Mouse (Mus musculus): Measurements from ENCODE around the gene Ccr4. TPM values are rescaled to one million over a fixed set of nuclear protein-coding genes. Genes with fewer than 3 reads are reported as not detected.

The Ccr4 gene
- polyA plus RNA-seq, 1 experiment from 2014 or later = not detected

- WGBS = 85% methylated on average over 2 of the region's 2 CpGs
Observed at GRCm38 (mm10) chr9:114455420-114455819, 49.3 kb downstream of the Ccr4 start.

GRCm38 (mm10) chr9:114452418-114452817 is 52.3 kb downstream of the Ccr4 start:
- Histone ChIP-seq H3K9ac (replicated peaks) (no peak overlapping the region), H3K4me2 (replicated peaks) (no peak overlapping the region), H3K4me3 (no peak overlapping the region), H3K36me3 (no peaks in the 10 kb centered on the region; the same call in 1 of the 2 replicates), H3K27me3 (no peaks in the 10 kb centered on the region), H3K27ac (replicated peaks) (no peak overlapping the region), H3K4me1 (no peaks in the 10 kb centered on the region), H3K9me3 (no peaks in the 10 kb centered on the region)
- ATAC-seq (replicated peaks) = no peak
- 91% methylated on average over 6 of the region's 6 CpGs for WGBS

More at GRCm38 (mm10) chr9:114455420-114455819, 49.3 kb downstream of the Ccr4 start:
- Histone ChIP-seq H3K36me3 (no peaks in the 10 kb centered on the region; the same call in 1 of the 2 replicates), H3K9ac (replicated peaks) (no peak overlapping the region), H3K4me1 (no peaks in the 10 kb centered on the region), H3K27ac (replicated peaks) (no peak overlapping the region), H3K4me2 (replicated peaks) (no peak overlapping the region), H3K4me3 (no peak overlapping the region), H3K9me3 (no peaks in the 10 kb centered on the region), H3K27me3 (no peaks in the 10 kb centered on the region)
- no peak for ATAC-seq (replicated peaks)

GRCm38 (mm10) chr9:114451615-114452014 is 53.1 kb downstream of the Ccr4 start:
- no peaks in the 10 kb centered on the region for H3K36me3 ChIP-seq
- H3K4me3 ChIP-seq = no peak overlapping the region
- ATAC-seq (replicated peaks) = no peak
- H3K27ac ChIP-seq (replicated peaks) = no peak overlapping the region
- H3K4me2 ChIP-seq (replicated peaks) = no peak overlapping the region
- WGBS = 75% methylated on average over 7 of the region's 7 CpGs
- H3K27me3 ChIP-seq = no peaks in the 10 kb centered on the region
- no peaks in the 10 kb centered on the region for H3K9me3 ChIP-seq
- H3K9ac ChIP-seq (replicated peaks) = no peak overlapping the region
- no peaks in the 10 kb centered on the region for H3K4me1 ChIP-seq

GRCm38 (mm10) chr9:114449120-114449754 is 55.5 kb downstream of the Ccr4 start:
- Histone ChIP-seq H3K9ac (replicated peaks) (no peak overlapping the region), H3K9me3 (no peaks in the 10 kb centered on the region), H3K36me3 (no peaks in the 10 kb centered on the region), H3K4me2 (replicated peaks) (no peak overlapping the region), H3K4me3 (no peak overlapping the region), H3K4me1 (no peaks in the 10 kb centered on the region), H3K27me3 (no peaks in the 10 kb centered on the region), H3K27ac (replicated peaks) (no peak overlapping the region)
- no peak for ATAC-seq (replicated peaks)
- 88% methylated on average over 13 of the region's 13 CpGs for WGBS

- H3K27me3 ChIP-seq = no peaks in the 10 kb centered on the region
- WGBS = 86% methylated on average over 5 of the region's 5 CpGs
- no peaks in the 10 kb centered on the region for H3K4me1 ChIP-seq
- no peaks in the 10 kb centered on the region for H3K36me3 ChIP-seq
- no peak overlapping the region for H3K4me3 ChIP-seq
- no peak overlapping the region for H3K9ac ChIP-seq (replicated peaks)
- no peak overlapping the region for H3K27ac ChIP-seq (replicated peaks)
- H3K9me3 ChIP-seq = no peaks in the 10 kb centered on the region
- no peak for ATAC-seq (replicated peaks)
- H3K4me2 ChIP-seq (replicated peaks) = no peak overlapping the region
Observed at GRCm38 (mm10) chr9:114448700-114449099, 56.0 kb downstream of the Ccr4 start.

- ATAC-seq (replicated peaks) = no peak
- H3K4me1 ChIP-seq = no peaks in the 10 kb centered on the region
- H3K4me2 ChIP-seq (replicated peaks) = no peak overlapping the region
- H3K27ac ChIP-seq (replicated peaks) = no peak overlapping the region
- no peaks in the 10 kb centered on the region for H3K27me3 ChIP-seq
- no peaks in the 10 kb centered on the region for H3K9me3 ChIP-seq
- H3K9ac ChIP-seq (replicated peaks) = no peak overlapping the region
- H3K36me3 ChIP-seq = no peaks in the 10 kb centered on the region
- WGBS = 94% methylated on average over 8 of the region's 8 CpGs
- no peak overlapping the region for H3K4me3 ChIP-seq
Observed at GRCm38 (mm10) chr9:114446887-114447286, 57.8 kb downstream of the Ccr4 start.

- H3K9me3 ChIP-seq = no peaks in the 10 kb centered on the region
- H3K36me3 ChIP-seq = no peaks in the 10 kb centered on the region
- H3K4me2 ChIP-seq (replicated peaks) = no peak overlapping the region
- no peak overlapping the region for H3K9ac ChIP-seq (replicated peaks)
- no peaks in the 10 kb centered on the region for H3K4me1 ChIP-seq
- WGBS = 96% methylated on average over 8 of the region's 8 CpGs
- no peak overlapping the region for H3K27ac ChIP-seq (replicated peaks)
- ATAC-seq (replicated peaks) = no peak
- no peaks in the 10 kb centered on the region for H3K27me3 ChIP-seq
- H3K4me3 ChIP-seq = no peak overlapping the region
Observed at GRCm38 (mm10) chr9:114443351-114443750, 61.4 kb downstream of the Ccr4 start.

GRCm38 (mm10) chr9:114442893-114443292 is 61.8 kb downstream of the Ccr4 start:
- H3K9ac ChIP-seq (replicated peaks) = no peak overlapping the region
- no peaks in the 10 kb centered on the region for H3K9me3 ChIP-seq
- no peak for ATAC-seq (replicated peaks)
- H3K4me3 ChIP-seq = no peak overlapping the region
- no peaks in the 10 kb centered on the region for H3K27me3 ChIP-seq
- H3K4me1 ChIP-seq = no peaks in the 10 kb centered on the region
- 87% methylated on average over 9 of the region's 9 CpGs for WGBS
- no peaks in the 10 kb centered on the region for H3K36me3 ChIP-seq
- no peak overlapping the region for H3K27ac ChIP-seq (replicated peaks)
- H3K4me2 ChIP-seq (replicated peaks) = no peak overlapping the region

GRCm38 (mm10) chr9:114442225-114442624 is 62.5 kb downstream of the Ccr4 start:
- H3K36me3 ChIP-seq = no peaks in the 10 kb centered on the region
- WGBS = 94% methylated on average over 9 of the region's 9 CpGs
- H3K4me2 ChIP-seq (replicated peaks) = no peak overlapping the region
- H3K27ac ChIP-seq (replicated peaks) = no peak overlapping the region
- H3K9me3 ChIP-seq = no peaks in the 10 kb centered on the region
- no peak overlapping the region for H3K4me3 ChIP-seq
- H3K9ac ChIP-seq (replicated peaks) = no peak overlapping the region
- ATAC-seq (replicated peaks) = no peak
- no peaks in the 10 kb centered on the region for H3K4me1 ChIP-seq
- H3K27me3 ChIP-seq = no peaks in the 10 kb centered on the region

GRCm38 (mm10) chr9:114440548-114440947 is 64.2 kb downstream of the Ccr4 start:
- ATAC-seq (replicated peaks) = no peak
- Histone ChIP-seq H3K4me2 (replicated peaks) (no peak overlapping the region), H3K27me3 (no peaks in the 10 kb centered on the region), H3K9me3 (peaks cover 5% of the 10 kb centered on the region; the same call in 1 of the 2 replicates), H3K27ac (replicated peaks) (no peak overlapping the region), H3K4me3 (no peak overlapping the region), H3K4me1 (no peaks in the 10 kb centered on the region), H3K36me3 (peaks cover 4% of the 10 kb centered on the region), H3K9ac (replicated peaks) (no peak overlapping the region)
- 89% methylated on average over 10 of the region's 10 CpGs for WGBS

Other genes starting within 250 kb of the Ccr4 start
- gene Bcl2a1c, start 174.8 kb downstream of the Ccr4 start, polyA plus RNA-seq (2015; fragmentation: Nextera tagmentation; extraction: Ambion mirVana) = not detected in 2 replicates
- 19.9 and 20.2 TPM in 2 replicates for gene Crtap, start 114.2 kb downstream of the Ccr4 start, polyA plus RNA-seq (2015; fragmentation: Nextera tagmentation; extraction: Ambion mirVana)
- gene Glb1, start 103.8 kb downstream of the Ccr4 start, polyA plus RNA-seq (2015; fragmentation: Nextera tagmentation; extraction: Ambion mirVana) = 21.6 and 21.9 TPM in 2 replicates
- gene Tmppe, start 103.8 kb downstream of the Ccr4 start, polyA plus RNA-seq (2015; fragmentation: Nextera tagmentation; extraction: Ambion mirVana) = 7.5 and 7.7 TPM in 2 replicates
- gene C130032M10Rik, start 10.8 kb upstream of the Ccr4 start, polyA plus RNA-seq (2015; fragmentation: Nextera tagmentation; extraction: Ambion mirVana) = not detected in 2 replicates
- gene Trim71, start 59.5 kb upstream of the Ccr4 start, polyA plus RNA-seq (2015; fragmentation: Nextera tagmentation; extraction: Ambion mirVana) = 0.11 and 0.14 TPM in 2 replicates
- 57.9 and 60.1 TPM in 2 replicates for gene Cnot10, start 135.3 kb upstream of the Ccr4 start, polyA plus RNA-seq (2015; fragmentation: Nextera tagmentation; extraction: Ambion mirVana)
- gene Dync1li1, start 183.9 kb upstream of the Ccr4 start, polyA plus RNA-seq (2015; fragmentation: Nextera tagmentation; extraction: Ambion mirVana) = 110 and 113 TPM in 2 replicates
- gene Cmtm6, start 226.2 kb upstream of the Ccr4 start, polyA plus RNA-seq (2015; fragmentation: Nextera tagmentation; extraction: Ambion mirVana) = 24.7 and 26.5 TPM in 2 replicates